Mouse (Mus musculus): ENCODE results near the gene Zfp219.

GRCm38 (mm10) chr14:52012085-52012484 is 8.4 kb downstream of the Zfp219 start:
- TF ChIP-seq CTCF (IDR thresholded peaks at IDR 0.05; ENCODE audit: low read depth): no peak
- no peak for TF ChIP-seq EP300 (IDR thresholded peaks at IDR 0.05; ENCODE audit: low read depth)

All from heart, postnatal 0 days (tissue).